Mouse (Mus musculus) retina, postnatal 7 days (tissue): Measurements from ENCODE around the gene Plb1.

Experiments
- DNase-seq: peaks from one replicate; pipeline ENCODE4 v3.0.0-alpha.2; 2012; ENCODE audit warnings: low read depth, low spot score

Plb1 gene

DNA sequence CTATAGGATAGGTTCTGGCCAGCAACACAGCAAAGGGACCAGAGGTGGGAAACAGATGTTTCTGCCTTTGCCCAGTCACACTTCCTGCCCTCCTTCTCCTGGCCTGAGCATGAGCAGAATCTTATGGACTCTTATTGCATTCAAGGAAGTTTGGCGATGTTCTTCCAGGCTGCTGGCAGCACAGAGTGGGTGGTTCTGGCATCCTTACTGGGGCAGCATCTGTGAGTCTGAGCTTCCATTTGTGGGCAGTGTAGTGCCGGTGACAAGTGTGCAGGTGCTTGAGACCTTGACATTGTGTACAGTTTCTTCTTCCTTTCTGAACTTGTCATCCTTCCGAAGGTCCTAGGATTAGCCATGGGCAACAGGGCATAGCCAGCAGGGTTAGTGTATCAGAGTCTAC, 12.9 kb downstream of the Plb1 start:
- no peak for DNase-seq

- no peak for DNase-seq
Measured at GRCm38 (mm10) chr5:32260751-32261150, 28.2 kb downstream of the Plb1 start.

DNA sequence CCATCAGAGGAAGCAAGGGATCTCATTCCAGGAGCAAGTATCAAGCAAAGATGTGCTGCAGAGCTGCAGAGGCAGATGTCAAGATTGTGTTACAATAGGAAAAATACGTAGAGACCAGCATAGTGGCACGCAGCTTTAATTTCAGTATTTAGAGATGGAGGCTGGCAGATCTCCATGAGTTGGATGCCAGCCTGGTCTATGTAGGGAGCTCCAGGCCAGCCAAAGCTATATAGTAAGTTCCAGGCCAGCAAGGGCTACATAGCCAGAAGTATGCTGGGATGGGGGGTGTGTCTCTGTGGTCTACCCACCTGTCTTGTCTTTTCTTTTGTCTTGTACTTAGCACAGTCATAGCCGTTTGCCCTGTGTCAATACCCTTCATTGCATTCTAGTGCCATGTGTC, 28.7 kb downstream of the Plb1 start:
- no peak for DNase-seq

- DNase-seq: no peak
Measured at GRCm38 (mm10) chr5:32262534-32262933, 30.0 kb downstream of the Plb1 start.

DNA sequence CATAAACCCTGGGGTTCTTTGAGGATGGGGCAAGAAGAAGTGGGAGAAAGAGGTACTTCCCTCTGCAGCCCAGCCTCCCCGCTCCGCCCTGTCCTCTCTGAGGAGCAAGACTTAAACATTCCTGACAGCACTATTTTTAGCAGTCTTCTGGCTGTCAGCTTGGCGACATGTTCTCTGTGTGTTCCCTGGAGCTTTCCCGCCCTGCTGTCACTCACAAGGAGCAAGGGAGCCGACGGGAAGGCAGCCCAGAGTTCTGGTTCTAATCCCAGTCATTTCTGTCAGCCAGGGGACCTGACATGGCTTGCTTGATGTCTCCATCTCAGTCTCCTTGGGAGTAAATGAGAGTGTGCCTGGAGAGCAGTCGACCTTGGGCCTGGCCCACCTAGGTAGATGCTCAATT, 40.0 kb downstream of the Plb1 start:
- no peak for DNase-seq

GRCm38 (mm10) chr5:32278000-32278694, 45.6 kb downstream of the Plb1 start:
- DNase-seq: no peak

DNA sequence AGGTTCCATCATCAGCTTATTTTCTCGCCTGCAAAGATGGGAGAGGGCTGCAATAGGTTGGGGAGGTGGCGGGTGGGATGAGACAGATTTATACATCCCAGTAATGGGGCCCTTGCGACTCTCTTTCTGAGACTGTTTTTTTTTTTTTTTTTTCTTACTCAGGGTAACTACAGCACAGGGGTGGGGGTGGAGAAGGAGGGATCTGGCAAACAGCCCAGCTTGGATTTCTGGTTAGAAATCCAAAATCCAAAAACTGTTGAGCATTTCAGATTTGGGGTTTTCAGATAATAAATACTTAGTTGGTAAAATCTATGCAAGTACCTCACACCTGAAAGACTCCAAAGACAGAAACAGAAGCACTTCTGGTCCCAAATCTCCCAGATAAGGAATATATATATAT, 47.6 kb downstream of the Plb1 start:
- no peak for DNase-seq

GRCm38 (mm10) chr5:32282345-32282744, 49.8 kb downstream of the Plb1 start:
- DNase-seq: no peak

- no peak for DNase-seq
Measured at GRCm38 (mm10) chr5:32283457-32283856, 50.9 kb downstream of the Plb1 start.

DNA sequence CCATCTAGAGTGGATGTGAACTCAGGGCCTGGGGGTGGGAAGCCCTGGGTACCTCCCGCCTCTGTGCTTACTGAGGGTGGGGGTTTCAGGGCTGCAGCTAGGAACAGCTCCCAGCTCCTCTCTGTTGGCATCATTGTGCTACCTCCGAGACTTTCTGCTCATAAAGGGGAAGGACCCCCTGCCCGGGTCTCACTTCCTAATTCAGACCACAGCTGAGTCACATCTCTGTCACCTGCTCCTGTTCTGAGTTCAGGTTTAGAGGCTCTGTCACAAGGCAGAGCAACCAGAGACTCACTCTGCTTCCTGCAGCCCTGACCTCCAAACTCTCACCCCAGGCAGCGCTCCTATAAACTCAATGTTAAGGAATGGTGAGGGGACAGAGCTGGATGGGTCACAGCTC, 53.8 kb downstream of the Plb1 start:
- DNase-seq: no peak

GRCm38 (mm10) chr5:32288021-32288420, 55.5 kb downstream of the Plb1 start:
- no peak for DNase-seq

- no peak for DNase-seq
Measured at GRCm38 (mm10) chr5:32291316-32291715, 58.8 kb downstream of the Plb1 start.

- no peak for DNase-seq
Measured at GRCm38 (mm10) chr5:32302991-32303921, 70.7 kb downstream of the Plb1 start.

- no peak for DNase-seq
Measured at GRCm38 (mm10) chr5:32307106-32307505, 74.6 kb downstream of the Plb1 start.

DNA sequence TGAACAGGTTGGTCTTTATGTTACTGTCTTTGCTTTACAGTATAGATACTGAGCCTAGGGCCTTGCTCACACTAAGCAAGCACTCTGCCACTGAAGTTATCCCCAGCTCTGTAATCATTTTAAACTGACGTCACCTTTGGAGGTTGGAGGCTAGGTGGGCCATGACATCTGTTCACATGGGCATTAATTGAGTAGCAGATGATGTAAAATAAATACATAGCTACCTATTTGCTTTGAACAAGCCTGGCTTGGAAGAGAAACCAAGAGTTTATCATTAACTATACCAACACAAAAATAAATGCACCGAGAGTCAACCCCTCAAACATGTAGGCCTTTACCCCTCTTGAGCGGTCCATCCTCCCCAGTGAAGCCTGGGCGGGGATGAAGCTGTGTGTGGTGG, 76.1 kb downstream of the Plb1 start:
- DNase-seq: no peak

DNA sequence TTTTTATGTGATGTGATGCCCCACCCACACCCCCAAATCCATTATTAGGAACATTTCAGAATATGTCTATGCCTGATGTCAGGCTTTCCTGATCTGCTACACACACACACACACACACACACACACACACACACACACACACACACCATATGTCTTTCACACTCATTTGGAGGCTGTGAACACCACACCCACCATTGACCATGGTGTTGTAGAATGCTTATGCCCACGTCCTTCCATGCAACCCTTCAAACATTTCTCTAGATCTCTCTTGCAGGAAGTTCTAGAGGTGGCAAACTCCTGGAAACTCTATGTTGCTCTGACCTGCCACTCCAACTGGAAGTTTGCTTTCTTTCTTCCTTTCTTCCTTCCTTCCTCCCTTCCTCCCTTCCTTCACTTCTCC, 77.2 kb downstream of the Plb1 start:
- no peak for DNase-seq

- no peak for DNase-seq
Measured at GRCm38 (mm10) chr5:32310802-32311201, 78.3 kb downstream of the Plb1 start.

DNA sequence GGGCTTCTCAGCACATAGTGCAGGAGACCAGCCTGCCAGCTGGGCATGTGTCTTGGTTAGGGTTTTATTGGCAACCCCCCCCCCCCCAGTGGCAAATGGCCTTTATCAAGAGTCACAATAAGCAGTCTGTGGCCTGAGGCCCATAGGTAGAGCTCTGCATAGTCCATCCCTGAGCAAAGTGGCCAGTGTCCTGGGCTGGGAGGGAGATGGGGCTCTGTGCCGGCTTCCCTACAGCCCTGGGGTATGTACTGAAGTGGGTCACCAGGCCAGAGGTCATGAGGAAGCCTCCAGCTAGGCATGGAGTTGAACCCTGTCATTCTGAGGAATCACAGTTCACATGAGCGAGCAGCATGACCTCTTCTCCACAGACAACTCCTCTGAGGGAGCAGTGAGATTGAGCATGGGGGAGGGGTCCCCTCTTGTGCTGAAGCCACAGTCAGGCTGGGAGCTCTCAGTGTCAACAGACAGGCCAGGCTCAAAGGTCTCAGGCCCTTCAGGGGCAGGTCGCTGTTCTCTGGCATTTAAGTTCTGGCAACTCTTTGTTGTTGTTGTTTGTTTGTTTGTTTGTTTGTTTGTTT, 79.2 kb downstream of the Plb1 start:
- DNase-seq: no peak

- DNase-seq: no peak
Measured at GRCm38 (mm10) chr5:32313671-32314070, 81.2 kb downstream of the Plb1 start.

- DNase-seq: no peak
Measured at GRCm38 (mm10) chr5:32314731-32315130, 82.2 kb downstream of the Plb1 start.

GRCm38 (mm10) chr5:32322146-32322811, 89.8 kb downstream of the Plb1 start:
- DNase-seq: peak; percentile 29

DNA sequence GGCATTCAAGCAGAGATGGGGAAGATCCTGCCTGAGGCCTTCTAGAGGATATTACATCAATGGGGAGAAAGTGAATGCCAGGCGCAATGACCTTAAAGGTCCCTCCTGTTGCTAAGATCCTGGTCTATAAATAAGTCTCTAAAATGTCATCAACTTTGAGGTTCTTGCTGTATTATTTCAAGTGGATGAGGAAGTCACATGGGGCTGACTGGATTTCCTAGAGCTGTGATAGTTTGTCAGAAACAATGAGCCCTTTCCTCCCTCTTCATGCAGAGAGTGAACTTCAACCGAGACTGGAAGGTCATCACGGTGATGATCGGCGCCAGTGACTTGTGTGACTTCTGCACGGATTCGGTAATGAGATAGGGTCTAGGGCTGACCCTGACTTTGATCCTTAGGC, 95.6 kb downstream of the Plb1 start:
- DNase-seq: no peak
